Mouse (Mus musculus) myocyte (in vitro differentiated cells): ENCODE measurements around the gene Ripply1.

Source experiments
- E2F4 ChIP-seq: IDR thresholded peaks from one replicate; pipeline ENCODE4 v1.6.1; 2011; ENCODE audit warnings: mild to moderate bottlenecking, control low read depth, moderate library complexity; ENCODE audit not compliant: insufficient read depth
- POLR2A ChIP-seq: IDR thresholded peaks from one replicate; pipeline ENCODE4 v1.6.1; 2011; ENCODE audit warnings: low read depth, mild to moderate bottlenecking, control low read depth, moderate library complexity; ENCODE audit not compliant: insufficient read length
- SRF ChIP-seq: IDR thresholded peaks from one replicate; pipeline ENCODE4 v1.6.1; 2011; ENCODE audit warnings: low read depth; ENCODE audit not compliant: control insufficient read depth, insufficient read length

- no peak for TF ChIP-seq SRF
- no peak for TF ChIP-seq E2F4
- TF ChIP-seq POLR2A: no peak
These were observed 19.6 kb downstream of the Ripply1 start for GRCm38 (mm10) chrX:139762546-139762945.
